Mouse (Mus musculus): Measurements from ENCODE around the gene Vwa1. TPM values are rescaled to one million over a fixed set of nuclear protein-coding genes. Genes with fewer than 3 reads are reported as not detected.
"Not testable (repeated sequence)": the region's sequence is repeated elsewhere in the genome, so short reads cannot be mapped to it uniquely, and the experiment has no call there.

Gene Vwa1
- total and polyA plus RNA-seq, 2 experiments, result 0.32 to 0.46 TPM

DNA sequence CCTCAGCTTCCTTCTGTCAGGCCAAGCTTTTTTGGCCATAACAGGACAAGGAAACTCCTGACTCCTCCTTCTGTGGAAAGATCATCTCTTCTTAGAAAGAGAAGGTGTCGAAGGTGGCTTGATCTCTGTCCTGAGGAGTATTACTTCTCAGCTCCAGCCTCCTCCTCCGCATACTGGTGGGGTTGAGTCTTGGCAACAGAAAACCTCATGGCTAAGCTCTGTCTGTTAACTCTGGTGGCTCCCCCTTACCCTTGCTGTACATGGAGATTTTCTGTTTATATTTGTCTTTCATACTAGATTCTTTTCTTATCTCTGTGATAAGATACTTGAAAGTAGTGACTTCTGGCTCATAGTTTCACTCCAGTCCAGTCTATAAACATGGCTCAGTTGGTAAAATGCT lies 19.2 kb upstream of the Vwa1 start:
- H3K27me3 ChIP-seq (ENCODE audit: control insufficient read depth, insufficient read depth, low read length), result no peaks in the 10 kb centered on the region
- no peak for TF ChIP-seq CTCF (IDR thresholded peaks at IDR 0.05; ENCODE audit: low read depth, low read length)
- no peak for TF ChIP-seq POLR2A (IDR thresholded peaks at IDR 0.05; ENCODE audit: extremely low read depth, insufficient read depth, low read length)
- no peaks in the 10 kb centered on the region for H3K36me3 ChIP-seq (ENCODE audit: control insufficient read depth, insufficient read depth, low read length)
- no peak overlapping the region for H3K27ac ChIP-seq (replicated peaks; ENCODE audit: insufficient read depth, low read depth, low read length)
- no peak for DNase-seq (ENCODE audit: extremely low read depth, low read depth, low spot score)
- no peaks in the 10 kb centered on the region for H3K4me1 ChIP-seq (ENCODE audit: control insufficient read depth, insufficient read depth, low read length)
- H3K79me2 ChIP-seq (ENCODE audit: control insufficient read depth, insufficient read depth, low read length), result no peaks in the 10 kb centered on the region
- WGBS, result 84% methylated on average over 2 of the region's 2 CpGs
- no peak overlapping the region for H3K4me3 ChIP-seq (ENCODE audit: insufficient read depth, low read depth, low read length)
- H3K9ac ChIP-seq (ENCODE audit: low read depth, low read length), result no peak overlapping the region

DNA sequence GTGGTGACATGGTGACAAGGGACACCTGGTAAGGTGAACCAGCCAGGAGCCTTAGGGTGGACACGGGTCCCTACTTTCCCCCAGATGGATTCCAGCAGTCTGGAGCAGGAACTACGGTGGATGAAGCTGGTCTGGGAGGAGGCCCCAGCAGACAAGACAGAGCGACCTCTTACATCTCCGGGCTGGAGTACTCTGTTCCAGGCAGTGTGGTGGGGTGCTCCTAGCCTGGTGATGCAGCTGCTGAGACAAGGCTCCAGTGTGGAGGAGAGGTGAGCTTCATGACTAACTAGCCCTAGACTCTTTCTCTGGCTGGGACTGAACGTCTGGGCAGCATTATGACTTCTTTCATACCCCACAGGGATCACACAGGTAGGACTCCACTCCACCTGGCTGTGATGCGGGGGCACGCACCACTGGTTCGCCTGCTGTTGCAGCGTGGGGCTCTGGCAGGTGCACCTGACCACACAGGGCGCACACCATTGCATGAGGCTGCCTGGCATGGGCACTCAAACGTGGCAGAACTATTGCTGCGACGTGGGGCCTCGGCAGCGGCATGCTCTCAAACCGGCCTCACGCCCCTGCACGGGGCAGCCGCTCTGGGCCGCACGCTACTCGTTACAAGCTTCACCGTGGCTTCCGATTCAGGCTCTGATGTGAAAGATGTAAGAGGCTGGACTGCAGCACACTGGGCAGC lies 16.9 kb upstream of the Vwa1 start:
- no peak for TF ChIP-seq POLR2A (IDR thresholded peaks at IDR 0.05; ENCODE audit: extremely low read depth, insufficient read depth, low read length)
- TF ChIP-seq CTCF (IDR thresholded peaks at IDR 0.05; ENCODE audit: low read depth, low read length), result no peak
- Histone ChIP-seq H3K79me2 (ENCODE audit: control insufficient read depth, insufficient read depth, low read length) (no peaks in the 10 kb centered on the region), H3K27me3 (ENCODE audit: control insufficient read depth, insufficient read depth, low read length) (no peaks in the 10 kb centered on the region), H3K4me3 (ENCODE audit: insufficient read depth, low read depth, low read length) (no peak overlapping the region), H3K36me3 (ENCODE audit: control insufficient read depth, insufficient read depth, low read length) (no peaks in the 10 kb centered on the region), H3K27ac (replicated peaks; ENCODE audit: insufficient read depth, low read depth, low read length) (no peak overlapping the region), H3K4me1 (ENCODE audit: control insufficient read depth, insufficient read depth, low read length) (no peaks in the 10 kb centered on the region), H3K9ac (ENCODE audit: low read depth, low read length) (no peak overlapping the region)
- DNase-seq (ENCODE audit: extremely low read depth, low read depth, low spot score), result no peak
- 87% methylated on average over 24 of the region's 24 CpGs for WGBS

DNA sequence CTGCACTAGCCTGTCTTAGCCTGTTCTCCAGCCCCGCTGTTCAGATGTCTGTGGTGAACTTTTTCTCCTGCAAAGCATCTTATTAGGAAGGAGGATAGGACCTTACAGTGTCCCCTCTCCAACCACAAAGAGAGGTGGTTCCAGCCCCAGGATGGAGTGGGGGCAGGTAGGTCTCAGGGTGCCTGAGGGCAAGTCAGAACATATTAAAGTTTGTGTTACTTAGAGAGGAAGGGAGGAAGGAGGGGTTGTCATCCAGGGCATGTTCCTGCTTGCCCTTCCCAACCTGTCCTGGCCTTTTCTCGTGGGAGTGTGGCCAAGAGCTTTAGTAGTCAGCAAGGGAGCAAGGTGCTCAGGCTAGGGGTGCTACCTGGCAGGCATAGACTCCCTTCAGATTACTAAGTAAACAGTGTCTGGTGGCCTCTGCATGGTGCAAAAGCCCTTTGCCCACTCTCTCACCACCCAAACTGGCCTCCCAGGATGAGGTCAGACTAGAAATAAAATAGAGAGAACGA lies 16.2 kb upstream of the Vwa1 start:
- TF ChIP-seq CTCF (IDR thresholded peaks at IDR 0.05; ENCODE audit: low read depth, low read length) (no peak), POLR2A (IDR thresholded peaks at IDR 0.05; ENCODE audit: extremely low read depth, insufficient read depth, low read length) (no peak)
- no peak for DNase-seq (ENCODE audit: extremely low read depth, low read depth, low spot score)
- no peaks in the 10 kb centered on the region for H3K36me3 ChIP-seq (ENCODE audit: control insufficient read depth, insufficient read depth, low read length)
- no peaks in the 10 kb centered on the region for H3K27me3 ChIP-seq (ENCODE audit: control insufficient read depth, insufficient read depth, low read length)
- 53% methylated on average over 3 of the region's 3 CpGs for WGBS
- H3K27ac ChIP-seq (replicated peaks; ENCODE audit: insufficient read depth, low read depth, low read length), result no peak overlapping the region
- H3K9ac ChIP-seq (ENCODE audit: low read depth, low read length), result no peak overlapping the region
- H3K4me3 ChIP-seq (ENCODE audit: insufficient read depth, low read depth, low read length), result no peak overlapping the region
- no peaks in the 10 kb centered on the region for H3K79me2 ChIP-seq (ENCODE audit: control insufficient read depth, insufficient read depth, low read length)
- H3K4me1 ChIP-seq (ENCODE audit: control insufficient read depth, insufficient read depth, low read length), result no peaks in the 10 kb centered on the region

DNA sequence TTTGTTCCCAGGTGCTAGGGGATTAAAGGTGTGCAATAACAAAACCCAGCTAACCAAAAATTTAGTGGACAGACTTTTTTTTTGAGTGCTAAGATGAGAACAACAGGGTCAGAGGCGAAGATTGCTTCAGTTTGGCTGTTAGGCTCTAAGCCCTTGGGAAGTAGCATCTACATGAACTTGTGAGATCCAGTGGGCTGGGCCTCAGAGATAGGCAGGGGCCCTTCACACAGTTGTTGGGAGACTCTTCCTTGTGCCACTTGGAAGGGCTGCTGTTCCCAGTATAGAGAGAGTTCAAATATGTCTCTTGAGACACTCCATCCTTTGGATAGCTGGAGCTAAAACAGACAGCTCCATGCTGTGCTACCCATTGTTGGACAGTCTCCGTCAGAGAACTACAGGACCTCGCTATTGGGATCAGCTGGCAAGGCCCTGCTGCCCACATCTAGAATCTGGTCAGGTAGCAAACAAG lies 15.6 kb upstream of the Vwa1 start, which contains the start of gene Ankrd65:
Gene Ankrd65, plus strand, starts transcription at position 419 of the 469 bp plus-strand sequence.
- no peak for TF ChIP-seq POLR2A (IDR thresholded peaks at IDR 0.05; ENCODE audit: extremely low read depth, insufficient read depth, low read length)
- TF ChIP-seq CTCF (IDR thresholded peaks at IDR 0.05; ENCODE audit: low read depth, low read length), result no peak
- WGBS, result 81% methylated on average over 3 of the region's 3 CpGs
- H3K27ac ChIP-seq (replicated peaks; ENCODE audit: insufficient read depth, low read depth, low read length), result no peak within 1 kb of the TSS

DNA sequence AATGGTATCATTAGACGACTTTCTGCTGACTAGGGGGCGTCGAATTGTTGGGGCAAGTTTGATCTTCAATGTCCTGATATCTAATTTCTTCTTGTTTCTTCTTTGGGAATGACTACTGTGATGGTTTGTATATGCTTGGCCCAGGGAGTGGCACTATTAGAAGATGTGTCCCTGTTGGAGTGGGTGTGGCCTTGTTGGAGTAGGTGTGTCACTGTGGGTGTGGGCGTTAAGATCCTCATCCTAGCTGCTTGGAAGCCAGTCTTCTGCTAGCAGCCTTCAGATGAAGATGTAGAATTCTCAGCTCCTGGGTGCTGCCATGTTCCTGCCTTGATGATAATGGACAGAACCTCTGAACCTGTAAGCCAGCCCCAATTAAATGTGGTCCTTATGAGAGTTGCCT lies 14.3 kb upstream of the Vwa1 start:
- H3K27ac ChIP-seq (replicated peaks; ENCODE audit: insufficient read depth, low read depth, low read length); H3K27me3 ChIP-seq (ENCODE audit: control insufficient read depth, insufficient read depth, low read length); H3K4me1 ChIP-seq (ENCODE audit: control insufficient read depth, insufficient read depth, low read length); H3K36me3 ChIP-seq (ENCODE audit: control insufficient read depth, insufficient read depth, low read length); H3K4me3 ChIP-seq (ENCODE audit: insufficient read depth, low read depth, low read length); H3K9ac ChIP-seq (ENCODE audit: low read depth, low read length); H3K79me2 ChIP-seq (ENCODE audit: control insufficient read depth, insufficient read depth, low read length); DNase-seq (ENCODE audit: extremely low read depth, low read depth, low spot score): not testable (repeated sequence)
- 91% methylated on average over 4 of the region's 4 CpGs for WGBS

More for the DNA sequence above, 15.6 kb upstream of the Vwa1 start, which contains the start of gene Ankrd65:
- Histone ChIP-seq H3K79me2 (ENCODE audit: control insufficient read depth, insufficient read depth, low read length) (no peaks in the 10 kb centered on the region), H3K36me3 (ENCODE audit: control insufficient read depth, insufficient read depth, low read length) (no peaks in the 10 kb centered on the region), H3K9ac (ENCODE audit: low read depth, low read length) (no peak within 1 kb of the TSS), H3K4me1 (ENCODE audit: control insufficient read depth, insufficient read depth, low read length) (no peaks in the 10 kb centered on the region), H3K27me3 (ENCODE audit: control insufficient read depth, insufficient read depth, low read length) (no peaks in the 10 kb centered on the region), H3K4me3 (ENCODE audit: insufficient read depth, low read depth, low read length) (no peak within 1 kb of the TSS)
- DNase-seq (ENCODE audit: extremely low read depth, low read depth, low spot score), result no peak

DNA sequence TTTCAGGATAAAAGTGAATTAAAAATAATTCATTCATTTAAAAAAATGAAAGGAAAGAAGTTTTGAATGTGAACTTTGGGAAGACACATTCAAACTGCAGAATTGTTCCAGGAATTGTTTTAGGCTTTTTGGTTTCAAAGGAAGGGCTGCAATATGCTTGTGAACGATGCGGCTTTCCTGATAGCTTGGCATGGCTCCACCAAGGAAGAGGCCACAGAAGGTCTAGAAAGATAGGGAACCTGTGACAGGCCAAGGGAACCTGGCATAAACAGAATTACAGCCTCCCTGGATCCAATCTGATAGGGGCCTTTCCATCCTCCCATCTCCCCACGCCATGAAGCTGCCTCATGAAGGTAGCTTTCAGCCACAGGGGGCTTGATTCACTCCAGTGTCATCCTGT lies 13.8 kb upstream of the Vwa1 start:
- no peak overlapping the region for H3K27ac ChIP-seq (replicated peaks; ENCODE audit: insufficient read depth, low read depth, low read length)
- 92% methylated on average over 3 of the region's 3 CpGs for WGBS
- DNase-seq (ENCODE audit: extremely low read depth, low read depth, low spot score), result no peak
- H3K36me3 ChIP-seq (ENCODE audit: control insufficient read depth, insufficient read depth, low read length), result no peaks in the 10 kb centered on the region
- H3K4me3 ChIP-seq (ENCODE audit: insufficient read depth, low read depth, low read length), result no peak overlapping the region
- no peaks in the 10 kb centered on the region for H3K27me3 ChIP-seq (ENCODE audit: control insufficient read depth, insufficient read depth, low read length)
- no peak for TF ChIP-seq POLR2A (IDR thresholded peaks at IDR 0.05; ENCODE audit: extremely low read depth, insufficient read depth, low read length)
- no peak for TF ChIP-seq CTCF (IDR thresholded peaks at IDR 0.05; ENCODE audit: low read depth, low read length)
- H3K79me2 ChIP-seq (ENCODE audit: control insufficient read depth, insufficient read depth, low read length), result no peaks in the 10 kb centered on the region
- H3K9ac ChIP-seq (ENCODE audit: low read depth, low read length), result no peak overlapping the region
- no peaks in the 10 kb centered on the region; the same call in 1 of the 2 replicates for H3K4me1 ChIP-seq (ENCODE audit: control insufficient read depth, insufficient read depth, low read length)

Data from liver, adult 2 months (tissue).